Mouse (Mus musculus): ENCODE data around the gene Ifnl2. TPM values are rescaled to one million over a fixed set of nuclear protein-coding genes. Genes with fewer than 3 reads are reported as not detected.
"Not testable (repeated sequence)": the region's sequence is repeated elsewhere in the genome, so short reads cannot be mapped to it uniquely, and the experiment has no call there.

Ifnl2 gene
- polyA plus RNA-seq, 1 experiment from 2014 or later, result not detected

DNA sequence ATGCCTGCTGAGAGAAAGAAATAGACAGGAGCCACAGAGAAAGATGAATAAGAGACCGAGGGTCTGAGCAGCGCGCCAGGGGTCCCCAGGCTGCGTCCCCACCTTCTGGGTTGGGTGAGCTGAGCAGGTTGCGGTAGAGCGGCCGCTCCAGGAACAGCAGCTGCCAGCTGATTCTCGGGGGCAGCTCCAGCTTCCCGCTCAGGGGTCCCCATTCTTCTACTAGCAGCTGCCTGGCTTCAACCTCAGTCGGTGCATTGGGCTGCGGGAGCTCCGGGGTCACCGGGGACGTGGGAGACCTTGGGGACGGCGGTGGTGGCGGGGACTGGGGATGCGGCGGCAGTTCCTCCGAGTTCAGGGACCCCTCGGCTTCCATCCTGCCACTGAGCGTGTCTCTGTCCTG is 36.4 kb upstream of the Ifnl2 start:
- no peak overlapping the region for H3K27ac ChIP-seq (replicated peaks; ENCODE audit: low read depth, low read length)
- 1% methylated on average over 22 of the region's 22 CpGs for WGBS
- no peaks in the 10 kb centered on the region for H3K9me3 ChIP-seq (ENCODE audit: control insufficient read depth, low read length)
- no peak for ATAC-seq (ENCODE audit: low FRiP score, low TSS enrichment)
- H3K9ac ChIP-seq (replicated peaks; ENCODE audit: low read length), result peak overlapping the region; percentile 31; the same call in 1 of the 2 replicates
- H3K36me3 ChIP-seq (ENCODE audit: control insufficient read depth, insufficient read depth, low read length), result no peaks in the 10 kb centered on the region
- DNase-seq, result peak; percentile 53
- peaks cover 34% of the 10 kb centered on the region; the same call in 1 of the 2 replicates for H3K27me3 ChIP-seq (ENCODE audit: control insufficient read depth, insufficient read depth, low read length)
- H3K4me1 ChIP-seq (ENCODE audit: control insufficient read depth, insufficient read depth, low read length), result peaks cover 2% of the 10 kb centered on the region; the same call in 1 of the 2 replicates
- H3K4me2 ChIP-seq (ENCODE audit: low read length), result peak overlapping the region; percentile 59
- H3K4me3 ChIP-seq (replicated peaks; ENCODE audit: low read depth, low read length), result peak overlapping the region; percentile 28

DNA sequence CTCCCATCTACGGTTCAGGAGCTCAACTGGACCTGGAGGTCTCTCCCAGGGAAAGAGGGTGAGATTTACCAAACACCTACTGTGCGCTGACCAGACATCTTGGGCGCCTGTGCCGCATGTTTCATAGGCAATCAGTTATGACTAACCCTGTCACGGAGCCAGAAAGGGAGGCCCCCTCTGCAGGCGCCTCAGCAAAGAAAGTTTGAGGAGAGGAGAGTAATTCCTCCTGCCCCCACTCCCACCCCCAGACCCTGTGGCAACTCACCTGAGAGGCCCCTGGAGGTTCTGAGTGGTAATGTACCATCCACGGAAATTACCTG is 35.6 kb upstream of the Ifnl2 start:
- Histone ChIP-seq H3K27ac (replicated peaks; ENCODE audit: low read depth, low read length) (no peak overlapping the region), H3K27me3 (ENCODE audit: control insufficient read depth, insufficient read depth, low read length) (peaks cover 34% of the 10 kb centered on the region; the same call in 1 of the 2 replicates), H3K9ac (replicated peaks; ENCODE audit: low read length) (no peak overlapping the region), H3K9me3 (ENCODE audit: control insufficient read depth, low read length) (no peaks in the 10 kb centered on the region), H3K4me3 (replicated peaks; ENCODE audit: low read depth, low read length) (no peak overlapping the region), H3K36me3 (ENCODE audit: control insufficient read depth, insufficient read depth, low read length) (no peaks in the 10 kb centered on the region), H3K4me2 (ENCODE audit: low read length) (no peak overlapping the region), H3K4me1 (ENCODE audit: control insufficient read depth, insufficient read depth, low read length) (peaks cover 2% of the 10 kb centered on the region; the same call in 1 of the 2 replicates)
- 49% methylated on average over 7 of the region's 7 CpGs for WGBS
- DNase-seq (no peak), ATAC-seq (ENCODE audit: low FRiP score, low TSS enrichment) (no peak)

DNA sequence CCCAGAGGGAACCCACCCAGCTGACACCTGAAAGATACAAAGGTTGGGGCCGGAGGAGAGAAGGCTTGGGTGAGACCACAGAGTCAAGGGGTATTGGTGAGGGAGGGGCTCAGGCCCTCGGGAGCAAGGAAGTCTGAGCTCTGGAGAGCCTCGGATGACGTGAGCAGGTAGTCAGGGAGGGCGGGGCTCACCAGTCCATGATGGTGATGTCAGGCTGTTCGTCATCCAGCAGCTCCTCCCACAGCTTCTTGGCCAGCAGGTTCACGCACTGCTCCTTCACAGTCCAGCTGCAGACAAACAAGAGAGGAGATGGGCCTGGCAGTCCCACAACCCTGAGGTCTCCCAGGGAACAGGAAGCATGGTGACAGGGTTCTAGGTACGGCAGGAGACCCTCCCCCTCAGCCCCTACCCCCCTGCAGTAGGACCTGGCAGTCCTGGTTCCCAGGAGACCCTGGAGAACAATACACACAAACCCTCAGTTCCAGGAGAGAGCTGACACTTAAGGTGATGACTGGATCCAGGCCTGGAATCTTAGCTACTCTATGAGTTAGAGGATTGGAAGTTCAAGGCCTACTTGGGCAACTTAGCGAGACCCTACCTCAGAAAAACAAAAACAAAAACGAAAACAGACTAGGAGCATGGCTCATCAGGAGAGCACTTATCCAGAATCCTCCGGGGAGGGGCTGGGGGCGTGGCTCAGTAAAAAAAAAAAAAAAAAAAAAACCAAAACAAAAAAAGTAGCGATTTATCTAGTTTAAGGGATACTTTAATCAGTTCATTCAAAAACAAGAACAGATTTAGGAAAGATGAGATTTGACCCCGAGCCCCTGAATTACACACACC is 35.0 kb upstream of the Ifnl2 start:
- Histone ChIP-seq H3K4me1 (ENCODE audit: control insufficient read depth, insufficient read depth, low read length) (peaks cover 2% of the 10 kb centered on the region; the same call in 1 of the 2 replicates), H3K9me3 (ENCODE audit: control insufficient read depth, low read length) (no peaks in the 10 kb centered on the region), H3K4me2 (ENCODE audit: low read length) (no peak overlapping the region; the same call in 1 of the 2 replicates), H3K9ac (replicated peaks; ENCODE audit: low read length) (no peak overlapping the region), H3K4me3 (replicated peaks; ENCODE audit: low read depth, low read length) (no peak overlapping the region), H3K27ac (replicated peaks; ENCODE audit: low read depth, low read length) (no peak overlapping the region), H3K27me3 (ENCODE audit: control insufficient read depth, insufficient read depth, low read length) (peaks cover 34% of the 10 kb centered on the region; the same call in 1 of the 2 replicates), H3K36me3 (ENCODE audit: control insufficient read depth, insufficient read depth, low read length) (no peaks in the 10 kb centered on the region)
- DNase-seq (peak; percentile 20), ATAC-seq (ENCODE audit: low FRiP score, low TSS enrichment) (no peak)
- 23% methylated on average over 14 of the region's 14 CpGs for WGBS

DNA sequence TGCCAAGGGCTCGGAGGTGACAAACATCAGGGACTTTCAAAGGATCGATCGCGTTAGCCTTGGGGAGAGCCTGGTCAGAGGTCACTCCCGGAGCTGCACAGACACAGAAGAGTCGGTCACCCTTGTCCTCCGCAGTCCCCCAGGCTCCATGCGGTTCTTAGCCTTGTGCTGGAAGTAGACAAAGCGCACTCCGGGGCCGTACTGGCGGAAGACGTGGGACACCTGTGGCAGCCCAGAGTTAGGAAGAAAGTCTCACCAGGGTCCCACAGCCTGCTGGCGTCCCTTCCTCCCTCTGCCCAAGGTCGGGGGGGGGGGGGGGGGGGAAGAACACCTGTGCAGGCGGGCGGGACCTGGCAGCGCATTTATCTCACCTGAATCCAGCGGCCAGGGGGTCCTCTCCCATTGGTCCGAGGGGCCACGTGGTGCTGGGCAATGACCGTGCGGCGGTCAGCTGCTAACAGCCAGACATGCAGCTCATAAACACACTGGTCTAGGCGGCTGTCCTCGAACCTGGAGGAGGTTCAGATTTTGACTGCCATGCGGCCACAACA is 33.9 kb upstream of the Ifnl2 start:
- DNase-seq, result peak; percentile 19
- H3K27me3 ChIP-seq (ENCODE audit: control insufficient read depth, insufficient read depth, low read length), result peaks cover 34% of the 10 kb centered on the region; the same call in 1 of the 2 replicates

DNA sequence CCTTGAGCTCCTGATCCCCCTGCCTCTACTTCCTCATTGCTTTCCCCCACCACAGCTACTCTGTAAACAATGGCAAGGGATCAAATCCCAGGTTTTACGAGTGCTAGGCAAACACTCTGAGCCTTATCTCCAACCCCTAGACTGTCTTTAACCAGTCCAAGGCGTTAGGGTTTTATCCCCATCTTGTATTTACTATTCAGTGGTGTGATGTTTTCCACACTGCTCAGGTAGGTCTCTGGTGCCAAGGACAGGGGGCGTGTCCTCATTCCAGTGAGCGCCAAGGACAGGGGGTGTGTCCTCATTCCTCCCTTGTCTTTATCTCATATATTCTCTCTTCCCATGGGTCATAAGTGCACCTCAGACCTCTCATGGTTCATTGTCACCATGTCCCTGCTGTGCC is 30.3 kb upstream of the Ifnl2 start, which contains the start of gene Sycn:
Gene Sycn, plus strand, starts transcription at position 360 of the 400 bp plus-strand sequence.
- H3K36me3 ChIP-seq (ENCODE audit: control insufficient read depth, insufficient read depth, low read length), result no peaks in the 10 kb centered on the region
- no peak within 1 kb of the TSS for H3K27ac ChIP-seq (replicated peaks; ENCODE audit: low read depth, low read length)
- no peak for DNase-seq
- ATAC-seq (ENCODE audit: low FRiP score, low TSS enrichment), result no peak
- no peak within 1 kb of the TSS for H3K4me2 ChIP-seq (ENCODE audit: low read length)
- H3K4me3 ChIP-seq (replicated peaks; ENCODE audit: low read depth, low read length), result no peak within 1 kb of the TSS
- H3K9me3 ChIP-seq (ENCODE audit: control insufficient read depth, low read length), result no peaks in the 10 kb centered on the region
- WGBS, result 82% methylated on average over 4 of the region's 4 CpGs
- no peak within 1 kb of the TSS for H3K9ac ChIP-seq (replicated peaks; ENCODE audit: low read length)
- peaks cover 18% of the 10 kb centered on the region; the same call in 1 of the 2 replicates for H3K27me3 ChIP-seq (ENCODE audit: control insufficient read depth, insufficient read depth, low read length)
- peaks cover 2% of the 10 kb centered on the region; the same call in 1 of the 2 replicates for H3K4me1 ChIP-seq (ENCODE audit: control insufficient read depth, insufficient read depth, low read length)

More for the DNA sequence above, 33.9 kb upstream of the Ifnl2 start:
- Histone ChIP-seq H3K27ac (replicated peaks; ENCODE audit: low read depth, low read length) (no peak overlapping the region), H3K4me1 (ENCODE audit: control insufficient read depth, insufficient read depth, low read length) (peaks cover 2% of the 10 kb centered on the region; the same call in 1 of the 2 replicates), H3K9me3 (ENCODE audit: control insufficient read depth, low read length) (no peaks in the 10 kb centered on the region), H3K36me3 (ENCODE audit: control insufficient read depth, insufficient read depth, low read length) (no peaks in the 10 kb centered on the region), H3K9ac (replicated peaks; ENCODE audit: low read length) (no peak overlapping the region), H3K4me2 (ENCODE audit: low read length) (peak overlapping the region; percentile 49), H3K4me3 (replicated peaks; ENCODE audit: low read depth, low read length) (peak overlapping the region; percentile 15; the same call in 1 of the 2 replicates)
- ATAC-seq (ENCODE audit: low FRiP score, low TSS enrichment), result no peak
- under 1% methylated on average over 26 of the region's 27 CpGs for WGBS

DNA sequence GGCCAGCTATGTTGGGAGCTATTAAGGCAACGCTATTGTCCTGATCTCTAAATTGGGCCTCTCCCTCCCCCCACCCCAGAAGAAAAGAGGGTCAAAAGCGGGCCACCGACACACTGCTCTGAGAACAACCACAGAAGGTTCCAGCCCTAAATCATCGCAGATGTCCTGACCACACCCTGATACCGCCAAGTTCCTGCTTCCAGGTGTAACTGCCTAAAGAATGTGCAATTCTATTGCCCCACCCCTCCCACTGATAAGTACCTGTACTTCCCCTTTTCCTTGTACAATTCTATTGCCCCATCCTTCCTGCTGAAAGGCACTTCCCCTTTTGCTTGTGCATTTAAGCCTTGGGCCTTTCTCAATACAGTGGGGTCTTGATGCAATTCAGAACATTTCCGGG is 28.6 kb upstream of the Ifnl2 start:
- H3K4me1 ChIP-seq (ENCODE audit: control insufficient read depth, insufficient read depth, low read length); H3K27ac ChIP-seq (replicated peaks; ENCODE audit: low read depth, low read length); H3K9me3 ChIP-seq (ENCODE audit: control insufficient read depth, low read length); DNase-seq; H3K36me3 ChIP-seq (ENCODE audit: control insufficient read depth, insufficient read depth, low read length); H3K9ac ChIP-seq (replicated peaks; ENCODE audit: low read length); H3K4me2 ChIP-seq (ENCODE audit: low read length); H3K4me3 ChIP-seq (replicated peaks; ENCODE audit: low read depth, low read length); ATAC-seq (ENCODE audit: low FRiP score, low TSS enrichment); H3K27me3 ChIP-seq (ENCODE audit: control insufficient read depth, insufficient read depth, low read length): not testable (repeated sequence)
- WGBS, result 95% methylated on average over 6 of the region's 6 CpGs

DNA sequence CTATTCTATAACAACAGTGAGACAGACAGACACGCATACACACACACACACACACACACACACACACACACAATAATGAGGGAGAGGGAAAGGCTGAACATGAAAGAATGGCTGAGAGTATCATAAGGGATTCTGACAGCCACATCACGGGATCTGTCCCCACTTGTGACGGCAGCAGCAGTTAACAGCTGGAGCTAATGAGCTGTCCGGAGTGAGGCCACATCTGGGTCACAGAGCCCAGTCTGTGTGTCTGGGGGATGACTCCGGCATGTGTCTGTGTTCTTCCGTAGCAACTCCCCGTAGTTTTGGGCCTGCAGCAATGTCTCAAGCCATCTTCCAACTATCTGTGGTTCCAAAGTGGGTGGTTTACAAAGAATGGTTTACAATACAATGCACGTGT is 21.8 kb upstream of the Ifnl2 start:
- H3K9ac ChIP-seq (replicated peaks; ENCODE audit: low read length), result no peak overlapping the region

DNA sequence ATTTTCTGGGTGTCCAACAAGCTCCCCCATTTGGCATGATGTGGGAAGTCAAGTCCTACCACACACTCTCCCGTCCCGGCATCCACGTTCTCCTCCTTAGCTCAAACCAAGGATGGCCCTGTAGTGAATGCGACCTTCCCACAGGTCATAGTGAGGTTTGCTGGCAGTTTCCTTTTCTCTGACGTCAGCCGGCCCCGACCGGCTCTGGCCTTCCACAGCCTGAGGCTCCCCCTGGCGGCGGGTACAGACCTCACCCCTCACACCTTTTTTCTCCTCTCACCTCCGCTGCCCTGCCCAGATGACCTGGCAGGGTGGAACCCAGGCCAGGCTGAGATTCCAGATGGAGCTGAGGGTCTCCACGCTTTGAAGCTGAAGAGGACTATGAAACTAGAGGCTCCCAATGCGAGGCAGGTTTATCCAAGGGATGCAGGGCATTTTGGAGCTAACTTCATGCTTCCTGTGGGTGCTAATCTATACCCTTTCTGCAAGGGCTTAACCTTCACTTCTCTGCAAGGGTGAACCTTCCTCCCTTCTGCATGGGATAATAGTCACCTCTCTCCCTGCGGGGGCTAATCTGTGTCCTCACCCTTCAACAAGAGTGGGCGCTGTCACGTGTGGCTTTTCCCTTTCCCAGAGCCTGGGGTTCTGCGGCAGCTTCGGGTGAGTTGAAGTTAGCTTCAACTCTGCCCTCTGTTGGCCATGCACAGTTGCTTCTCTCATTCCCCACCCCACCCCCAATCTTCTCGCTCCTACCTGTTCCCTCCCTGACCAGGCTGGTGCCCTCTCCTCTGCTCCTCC is 17.9 kb upstream of the Ifnl2 start:
- Histone ChIP-seq H3K9me3 (ENCODE audit: control insufficient read depth, low read length) (no peaks in the 10 kb centered on the region), H3K36me3 (ENCODE audit: control insufficient read depth, insufficient read depth, low read length) (no peaks in the 10 kb centered on the region), H3K27me3 (ENCODE audit: control insufficient read depth, insufficient read depth, low read length) (no peaks in the 10 kb centered on the region), H3K27ac (replicated peaks; ENCODE audit: low read depth, low read length) (no peak overlapping the region), H3K4me3 (replicated peaks; ENCODE audit: low read depth, low read length) (no peak overlapping the region), H3K4me2 (ENCODE audit: low read length) (no peak overlapping the region), H3K9ac (replicated peaks; ENCODE audit: low read length) (no peak overlapping the region), H3K4me1 (ENCODE audit: control insufficient read depth, insufficient read depth, low read length) (no peaks in the 10 kb centered on the region)
- WGBS, result 8% methylated on average over 19 of the region's 19 CpGs
- ATAC-seq (ENCODE audit: low FRiP score, low TSS enrichment) (no peak), DNase-seq (peak; percentile 78)

More for the DNA sequence above, 21.8 kb upstream of the Ifnl2 start:
- 79% methylated on average over 8 of the region's 8 CpGs for WGBS
- DNase-seq, result no peak
- H3K4me2 ChIP-seq (ENCODE audit: low read length), result no peak overlapping the region
- H3K27me3 ChIP-seq (ENCODE audit: control insufficient read depth, insufficient read depth, low read length), result no peaks in the 10 kb centered on the region
- H3K4me1 ChIP-seq (ENCODE audit: control insufficient read depth, insufficient read depth, low read length), result no peaks in the 10 kb centered on the region
- H3K36me3 ChIP-seq (ENCODE audit: control insufficient read depth, insufficient read depth, low read length), result no peaks in the 10 kb centered on the region
- no peak overlapping the region for H3K4me3 ChIP-seq (replicated peaks; ENCODE audit: low read depth, low read length)
- no peaks in the 10 kb centered on the region for H3K9me3 ChIP-seq (ENCODE audit: control insufficient read depth, low read length)
- H3K27ac ChIP-seq (replicated peaks; ENCODE audit: low read depth, low read length), result no peak overlapping the region
- no peak for ATAC-seq (ENCODE audit: low FRiP score, low TSS enrichment)

Measured in midbrain, embryonic 14.5 days (tissue).